Mouse (Mus musculus) cerebellum, adult 2 months (tissue): Measurements from ENCODE around the gene Cdk17. TPM values are rescaled to one million over a fixed set of nuclear protein-coding genes. Genes with fewer than 3 reads are reported as not detected.
A peak's percentile ranks its signal among the peaks of the same experiment; 100 is the strongest.

Experiments
- DNase-seq, 2 experiments: peaks; one replicate each; pipeline ENCODE4 v3.0.0; 2021
- H3K27ac ChIP-seq: fragments of 200-500 bp; 2 replicates; pipeline ENCODE4 v1.5.1; 2012; ENCODE audit warnings: low read length, control low read depth, inconsistent platforms; ENCODE audit not compliant: insufficient read depth
- H3K27me3 ChIP-seq: fragments of 200-500 bp; 2 replicates; pipeline ENCODE4 v1.6.1; 2012; ENCODE audit warnings: inconsistent platforms, mild to moderate bottlenecking, low read length, moderate library complexity; ENCODE audit not compliant: control insufficient read depth, insufficient read depth
- H3K4me1 ChIP-seq: fragments of 200-500 bp; 2 replicates; pipeline ENCODE4 v1.6.1; 2011; ENCODE audit warnings: low read length; ENCODE audit not compliant: control insufficient read depth, insufficient read depth
- H3K4me3 ChIP-seq: fragments of 200-500 bp; replicated peaks from 2 replicates; pipeline ENCODE3; 2011; ENCODE audit warnings: mild to moderate bottlenecking, low read depth, low read length, control low read depth; ENCODE audit not compliant: insufficient read depth
- CTCF ChIP-seq: fragments of 200-500 bp; IDR thresholded peaks from 2 replicates; pipeline ENCODE4 v1.5.1; 2011; ENCODE audit warnings: low read depth, mild to moderate bottlenecking, control low read depth, low read length, moderate library complexity, borderline replicate concordance; ENCODE audit not compliant: insufficient read depth
- POLR2A ChIP-seq: fragments of 200-500 bp; IDR thresholded peaks from 2 replicates; pipeline ENCODE4 v1.6.1; 2011; ENCODE audit warnings: low read length, control low read depth, borderline replicate concordance; ENCODE audit not compliant: insufficient read depth
- WGBS: fragments of 180-500 bp; shearing (Covaris S2); methylation state at CpG from one replicate; pipeline ENCODE4 v1.1.7; 2018; 5-methylcytosine and 5-hydroxymethylcytosine counted together
- polyA plus RNA-seq: library from polyadenylated mRNA; depleted of rRNA; stranded (reverse); fragments of >200 nt; gene quantifications from 2 replicates; pipeline ENCODE4 v1.2.3, GENCODE M21; 2012

Cdk17 gene
- polyA plus RNA-seq, 1 experiment: 63.1 TPM

DNA sequence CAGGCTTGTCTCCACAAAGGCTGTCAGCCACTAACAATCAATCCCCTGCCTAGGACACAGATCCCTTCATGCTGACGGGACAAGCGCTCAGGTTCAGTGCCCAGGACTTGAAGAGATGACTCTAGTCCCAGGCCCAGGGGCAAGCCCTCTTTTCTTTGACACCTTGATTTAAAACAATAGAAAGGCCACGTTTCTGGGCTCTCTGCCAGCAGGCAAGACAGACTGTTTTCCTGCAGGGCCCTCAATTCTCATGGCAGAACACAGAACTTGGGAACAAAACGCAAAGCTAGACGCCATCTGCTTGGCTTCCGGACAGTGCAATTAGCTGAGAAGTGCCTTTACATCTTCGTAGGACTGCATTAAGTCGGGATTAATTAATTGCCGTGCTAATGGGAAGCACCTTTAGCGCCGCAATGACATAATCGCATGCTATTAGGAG, 121.9 kb downstream of the Cdk17 start:
- H3K27ac ChIP-seq: peak overlapping the region; percentile 43; the same call in 1 of the 2 replicates
- H3K4me1 ChIP-seq: peaks cover 17% of the 10 kb centered on the region
- DNase-seq: peak; percentile 72 to 77
- no peak overlapping the region for H3K4me3 ChIP-seq
- WGBS: 24% methylated on average over 12 of the region's 12 CpGs
- H3K27me3 ChIP-seq: no peaks in the 10 kb centered on the region
- TF ChIP-seq POLR2A: no peak
- no peak for TF ChIP-seq CTCF

DNA sequence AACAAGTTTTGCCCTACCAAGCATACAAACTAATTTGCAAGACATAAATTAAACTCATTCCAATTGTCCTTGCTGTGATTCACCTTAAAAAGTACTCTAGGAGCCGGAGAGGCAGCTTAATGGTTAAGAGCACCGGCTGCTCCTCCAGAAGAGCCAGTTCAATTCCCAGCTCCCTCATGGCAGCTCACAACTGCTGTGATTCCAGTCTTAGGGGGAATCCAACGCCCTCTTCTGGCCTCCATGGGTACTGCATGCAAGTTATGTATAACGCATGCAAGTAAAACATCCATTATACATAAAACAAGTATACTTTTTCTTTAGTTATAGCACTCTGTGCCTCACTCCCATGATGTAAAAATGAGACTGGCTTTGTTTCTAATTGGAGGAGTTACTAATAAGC, 122.6 kb downstream of the Cdk17 start:
- WGBS: 77% methylated on average over 4 of the region's 4 CpGs
- no peak for DNase-seq
- H3K27ac ChIP-seq: no peak overlapping the region

GRCm38 (mm10) chr10:93285489-93285888, 124.8 kb downstream of the Cdk17 start:
- no peak for DNase-seq
- no peak for TF ChIP-seq POLR2A
- no peak for TF ChIP-seq CTCF
- Histone ChIP-seq H3K27ac (no peak overlapping the region), H3K27me3 (no peaks in the 10 kb centered on the region), H3K4me3 (no peak overlapping the region), H3K4me1 (peaks cover 14% of the 10 kb centered on the region)
- WGBS: 97% methylated on average over 5 of the region's 5 CpGs

More for the DNA sequence above, 122.6 kb downstream of the Cdk17 start:
- Histone ChIP-seq H3K27me3 (no peaks in the 10 kb centered on the region), H3K4me3 (no peak overlapping the region), H3K4me1 (peaks cover 17% of the 10 kb centered on the region)
- TF ChIP-seq CTCF (peak; percentile 37; the same call in 1 of the 2 replicates), POLR2A (no peak)

DNA sequence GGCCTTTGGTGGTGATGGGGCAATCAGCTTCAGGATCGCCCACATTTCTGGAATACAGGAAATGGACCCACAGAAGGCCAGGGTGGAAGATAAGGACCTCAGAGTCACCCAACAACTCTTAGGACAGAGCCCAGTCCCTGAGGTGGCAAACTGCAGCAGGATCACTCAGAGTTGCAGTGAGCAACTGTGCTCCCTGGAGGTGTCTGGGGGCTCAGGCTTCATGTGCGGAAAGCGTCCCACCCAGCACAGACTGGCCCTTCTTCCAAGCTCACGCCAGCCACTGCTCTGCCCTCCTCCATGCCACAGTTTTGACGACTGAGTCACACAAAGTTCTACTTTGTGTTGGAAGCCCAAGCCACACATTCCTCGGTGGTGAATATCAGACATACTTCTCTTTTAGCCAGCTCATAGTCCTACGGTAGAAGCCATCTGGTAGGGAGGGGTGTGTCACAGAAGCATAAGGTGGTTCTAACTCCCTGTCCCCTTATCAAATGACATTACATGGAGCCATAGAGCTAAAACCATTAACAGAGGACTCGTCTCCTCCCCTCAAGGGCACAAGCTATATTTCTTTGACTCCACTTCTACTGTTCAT, 127.0 kb downstream of the Cdk17 start:
- TF ChIP-seq POLR2A: no peak
- no peak for TF ChIP-seq CTCF
- Histone ChIP-seq H3K27me3 (no peaks in the 10 kb centered on the region), H3K27ac (no peak overlapping the region), H3K4me1 (peaks cover 3% of the 10 kb centered on the region; the same call in 1 of the 2 replicates), H3K4me3 (no peak overlapping the region)
- 89% methylated on average over 8 of the region's 8 CpGs for WGBS
- DNase-seq: no peak

DNA sequence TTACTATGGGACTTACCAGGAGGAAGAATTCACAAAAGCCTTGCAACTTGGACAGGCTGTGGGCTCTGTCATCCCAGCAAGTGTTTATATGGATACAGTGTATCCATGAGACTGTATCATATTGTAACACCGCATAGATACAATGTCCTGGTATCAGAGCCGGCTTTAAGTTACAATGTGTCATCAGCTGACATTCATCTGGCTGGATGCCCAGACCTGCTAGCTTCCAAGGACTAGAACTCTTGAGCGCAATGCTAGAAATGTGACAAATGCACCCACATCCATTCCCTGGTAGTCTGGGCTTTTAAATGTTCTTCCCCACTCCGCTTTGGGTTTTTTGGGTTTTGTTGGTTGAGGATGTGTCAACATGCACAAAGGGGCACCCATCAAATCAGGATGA, 127.7 kb downstream of the Cdk17 start:
- Histone ChIP-seq H3K4me3 (no peak overlapping the region), H3K27me3 (no peaks in the 10 kb centered on the region), H3K4me1 (peaks cover 2% of the 10 kb centered on the region; the same call in 1 of the 2 replicates), H3K27ac (no peak overlapping the region)
- TF ChIP-seq CTCF: no peak
- no peak for TF ChIP-seq POLR2A
- WGBS: 52% methylated on average over 4 of the region's 4 CpGs
- no peak for DNase-seq

GRCm38 (mm10) chr10:93289404-93289803, 128.7 kb downstream of the Cdk17 start:
- no peak overlapping the region for H3K4me3 ChIP-seq
- 88% methylated on average over 6 of the region's 6 CpGs for WGBS
- peaks cover 2% of the 10 kb centered on the region; the same call in 1 of the 2 replicates for H3K4me1 ChIP-seq
- DNase-seq: no peak
- TF ChIP-seq CTCF: no peak
- no peak for TF ChIP-seq POLR2A
- H3K27me3 ChIP-seq: no peaks in the 10 kb centered on the region
- H3K27ac ChIP-seq: no peak overlapping the region

DNA sequence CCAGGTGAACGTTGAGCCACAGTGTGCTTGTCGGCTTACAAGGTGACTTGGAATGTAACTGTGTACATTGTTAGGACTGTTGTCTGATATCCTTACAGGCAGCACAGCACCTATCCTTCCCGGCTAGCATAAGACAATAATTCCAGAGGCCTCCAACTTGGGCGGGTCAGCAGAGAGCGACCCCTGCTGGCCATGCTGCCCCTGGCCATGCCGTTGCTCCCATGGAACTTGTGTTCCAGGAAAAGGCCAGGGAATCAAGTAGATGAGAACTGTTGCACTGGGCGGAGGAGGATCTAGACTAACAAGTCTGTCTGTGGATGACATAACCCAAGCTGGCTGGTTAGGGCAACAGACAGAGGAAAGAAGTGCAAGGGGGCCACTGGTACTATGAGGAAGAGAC, 130.7 kb downstream of the Cdk17 start:
- 22% methylated on average over 7 of the region's 7 CpGs for WGBS
- Histone ChIP-seq H3K4me1 (peaks cover 2% of the 10 kb centered on the region; the same call in 1 of the 2 replicates), H3K27ac (no peak overlapping the region), H3K4me3 (no peak overlapping the region), H3K27me3 (no peaks in the 10 kb centered on the region)
- TF ChIP-seq CTCF (peak; percentile 79), POLR2A (no peak)
- DNase-seq: peak; percentile 74 to 76

DNA sequence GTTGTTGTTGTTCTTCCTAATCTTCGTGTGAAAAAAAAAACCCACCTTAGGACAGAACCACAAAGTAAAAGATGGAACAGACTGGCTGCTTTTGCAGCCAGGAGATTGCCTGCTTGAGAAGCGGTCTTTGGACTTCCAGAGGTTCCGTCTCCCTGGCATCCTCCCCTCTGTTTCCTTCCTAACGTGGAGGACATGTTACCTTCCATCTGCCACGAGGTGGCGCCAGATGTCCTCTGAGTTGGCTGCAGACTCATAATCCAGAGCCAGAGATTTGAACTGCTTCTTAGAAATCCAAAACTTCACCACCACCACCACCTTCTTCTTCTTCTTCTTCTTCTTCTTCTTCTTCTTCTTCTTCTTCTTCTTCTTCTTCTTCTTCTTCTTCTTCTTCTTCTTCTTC, 131.2 kb downstream of the Cdk17 start:
- TF ChIP-seq POLR2A (no peak), CTCF (peak; percentile 92)
- DNase-seq: peak; percentile 80 to 82
- no peak overlapping the region for H3K27ac ChIP-seq
- no peak overlapping the region for H3K4me3 ChIP-seq
- peaks cover 2% of the 10 kb centered on the region; the same call in 1 of the 2 replicates for H3K4me1 ChIP-seq
- WGBS: 4% methylated on average over 6 of the region's 6 CpGs
- H3K27me3 ChIP-seq: no peaks in the 10 kb centered on the region
